Mouse (Mus musculus) kidney, adult 2 months (tissue): ENCODE data around the gene Zfp764.

Experiments
- CTCF ChIP-seq: fragments of 200-500 bp; conservative IDR thresholded peaks from 2 replicates; pipeline ENCODE4 v1.5.1; 2011; ENCODE audit warnings: low read depth, mild to moderate bottlenecking, control low read depth, low read length, moderate library complexity, mixed read lengths; ENCODE audit not compliant: insufficient read depth, insufficient read length
- POLR2A ChIP-seq: fragments of 200-500 bp; IDR thresholded peaks from one replicate; pipeline ENCODE4 v1.6.1; 2011; ENCODE audit warnings: low read depth, low read length, control low read depth

- TF ChIP-seq POLR2A (no peak), CTCF (no peak)
Observed at GRCm38 (mm10) chr7:127443976-127444375, 37.4 kb upstream of the Zfp764 start.
